Mouse (Mus musculus): ENCODE data around the gene Cand1. TPM values are rescaled to one million over a fixed set of nuclear protein-coding genes. Genes with fewer than 3 reads are reported as not detected.
A peak's percentile ranks its signal among the peaks of the same experiment; 100 is the strongest.

The Cand1 gene
- total and polyA plus RNA-seq, 3 experiments, result 13.7 to 42.7 (median 40.7) TPM

- Histone ChIP-seq H3K36me3 (ENCODE audit: control insufficient read depth, insufficient read depth, low read length) (peaks cover 3% of the 10 kb centered on the region), H3K27me3 (ENCODE audit: control insufficient read depth, insufficient read depth, low read length) (no peaks in the 10 kb centered on the region), H3K4me1 (ENCODE audit: control insufficient read depth, insufficient read depth, low read length) (peaks cover 4% of the 10 kb centered on the region; the same call in 1 of the 2 replicates), H3K9ac (ENCODE audit: low read depth, low read length) (peak overlapping the region; percentile 95), H3K79me2 (replicated peaks; ENCODE audit: control insufficient read depth, insufficient read depth, low read length) (peaks cover 1% of the 10 kb centered on the region; the same call in 1 of the 2 replicates), H3K27ac (peak overlapping the region; percentile 99), H3K4me3 (peak overlapping the region; percentile 89)
- under 1% methylated on average over 36 of the region's 37 CpGs for WGBS
- no peak for TF ChIP-seq POLR2A (IDR thresholded peaks at IDR 0.05; ENCODE audit: insufficient read depth, low read depth, low read length)
- TF ChIP-seq CTCF (IDR thresholded peaks at IDR 0.05), result no peak
- no peak for TF ChIP-seq EP300 (IDR thresholded peaks at IDR 0.05; ENCODE audit: insufficient read depth, low read depth, low read length)
- intact Hi-C loops (cut with DNase I), result loop anchor here (5.0 kb wide), 1 partner anchor 47 kb away; no protein-coding TSS in a partner anchor
- no peak for DNase-seq
Measured at GRCm38 (mm10) chr10:119239633-119239968, 254 bp downstream of the Cand1 start.

DNA sequence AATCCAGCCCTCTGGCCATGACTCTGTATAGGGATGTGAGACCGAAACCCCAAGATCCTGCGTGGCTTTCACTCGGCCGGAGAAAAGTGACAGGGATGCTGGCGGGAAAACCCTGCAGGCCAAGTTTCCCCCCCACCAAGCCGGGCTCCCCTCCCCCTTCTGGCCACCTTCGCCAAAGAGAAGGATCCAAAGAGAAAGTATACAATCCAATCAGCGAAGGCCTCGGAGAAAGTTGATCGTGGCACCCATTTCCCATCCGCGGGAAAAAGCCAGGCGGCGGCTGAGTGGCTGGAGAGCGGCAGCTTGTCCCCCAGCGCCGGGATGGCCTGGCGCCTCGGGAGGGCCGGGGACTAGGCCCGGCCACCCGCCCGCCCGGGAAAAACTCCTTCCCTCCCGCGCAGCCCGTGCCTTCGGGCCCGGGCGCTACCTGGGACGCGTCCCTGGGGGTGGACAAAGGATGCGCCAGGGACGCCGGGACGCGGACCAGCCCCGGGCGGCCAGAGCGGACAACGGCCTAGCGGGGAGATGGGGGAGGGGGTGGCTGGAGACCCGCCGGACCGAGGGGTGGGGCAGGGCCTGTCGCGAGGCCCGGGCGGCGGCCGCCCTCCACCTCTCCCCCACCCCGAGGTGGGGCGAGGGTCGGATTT is 747 bp downstream of the Cand1 start:
- Histone ChIP-seq H3K9ac (ENCODE audit: low read depth, low read length) (peak overlapping the region; percentile 95), H3K27ac (peak overlapping the region; percentile 99), H3K27me3 (ENCODE audit: control insufficient read depth, insufficient read depth, low read length) (no peaks in the 10 kb centered on the region), H3K4me1 (ENCODE audit: control insufficient read depth, insufficient read depth, low read length) (peaks cover 4% of the 10 kb centered on the region; the same call in 1 of the 2 replicates), H3K79me2 (replicated peaks; ENCODE audit: control insufficient read depth, insufficient read depth, low read length) (peaks cover 4% of the 10 kb centered on the region; the same call in 1 of the 2 replicates), H3K36me3 (ENCODE audit: control insufficient read depth, insufficient read depth, low read length) (peaks cover 3% of the 10 kb centered on the region), H3K4me3 (peak overlapping the region; percentile 89)
- intact Hi-C loops (cut with DNase I), result loop anchor here (5.0 kb wide), 1 partner anchor 47 kb away; no protein-coding TSS in a partner anchor
- TF ChIP-seq EP300 (IDR thresholded peaks at IDR 0.05; ENCODE audit: insufficient read depth, low read depth, low read length) (no peak), POLR2A (IDR thresholded peaks at IDR 0.05; ENCODE audit: insufficient read depth, low read depth, low read length) (no peak), CTCF (IDR thresholded peaks at IDR 0.05) (no peak)
- peak in 1 of 2 experiments; percentile 66 for DNase-seq
- under 1% methylated on average over 51 of the region's 54 CpGs for WGBS

GRCm38 (mm10) chr10:119231526-119231925 is 8.3 kb downstream of the Cand1 start:
- DNase-seq, result no peak
- Histone ChIP-seq H3K4me3 (no peak overlapping the region), H3K27me3 (ENCODE audit: control insufficient read depth, insufficient read depth, low read length) (no peaks in the 10 kb centered on the region), H3K79me2 (replicated peaks; ENCODE audit: control insufficient read depth, insufficient read depth, low read length) (peaks cover 13% of the 10 kb centered on the region), H3K27ac (no peak overlapping the region), H3K9ac (ENCODE audit: low read depth, low read length) (no peak overlapping the region), H3K4me1 (ENCODE audit: control insufficient read depth, insufficient read depth, low read length) (peaks cover 13% of the 10 kb centered on the region), H3K36me3 (ENCODE audit: control insufficient read depth, insufficient read depth, low read length) (peaks cover 5% of the 10 kb centered on the region)
- intact Hi-C loops (cut with DNase I), result no loop called here
- 73% methylated on average over 5 of the region's 5 CpGs for WGBS
- no peak for TF ChIP-seq POLR2A (IDR thresholded peaks at IDR 0.05; ENCODE audit: insufficient read depth, low read depth, low read length)

DNA sequence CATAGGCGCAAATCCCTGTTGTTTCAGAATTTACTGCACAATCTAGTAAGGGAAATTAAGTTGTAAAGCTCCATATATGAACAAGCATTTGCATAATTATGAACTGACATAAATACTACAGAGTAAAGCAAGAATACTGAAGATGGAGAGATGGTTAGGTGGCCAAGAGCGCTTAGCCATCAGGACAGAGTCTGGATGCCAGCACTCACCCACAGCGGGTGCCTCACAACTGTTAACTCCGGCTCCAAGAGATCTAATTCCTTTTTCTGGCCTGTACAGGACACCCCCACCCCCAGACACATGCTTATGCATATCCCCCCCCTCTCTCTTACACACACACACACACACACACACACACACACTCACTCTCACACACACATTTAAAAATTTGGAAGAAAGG is 9.2 kb downstream of the Cand1 start:
- no peak for DNase-seq
- Histone ChIP-seq H3K27me3 (ENCODE audit: control insufficient read depth, insufficient read depth, low read length) (no peaks in the 10 kb centered on the region), H3K36me3 (ENCODE audit: control insufficient read depth, insufficient read depth, low read length) (peaks cover 5% of the 10 kb centered on the region), H3K9ac (ENCODE audit: low read depth, low read length) (no peak overlapping the region), H3K4me3 (no peak overlapping the region), H3K79me2 (replicated peaks; ENCODE audit: control insufficient read depth, insufficient read depth, low read length) (peaks cover 13% of the 10 kb centered on the region), H3K4me1 (ENCODE audit: control insufficient read depth, insufficient read depth, low read length) (peaks cover 13% of the 10 kb centered on the region), H3K27ac (no peak overlapping the region)
- WGBS, result 43% methylated on average over 4 of the region's 4 CpGs
- intact Hi-C loops (cut with DNase I), result no loop called here
- TF ChIP-seq POLR2A (IDR thresholded peaks at IDR 0.05; ENCODE audit: insufficient read depth, low read depth, low read length) (no peak), EP300 (IDR thresholded peaks at IDR 0.05; ENCODE audit: insufficient read depth, low read depth, low read length) (no peak), CTCF (IDR thresholded peaks at IDR 0.05) (no peak)

- no peak for DNase-seq
- Histone ChIP-seq H3K79me2 (replicated peaks; ENCODE audit: control insufficient read depth, insufficient read depth, low read length) (peaks cover 13% of the 10 kb centered on the region), H3K27ac (no peak overlapping the region)
Measured at GRCm38 (mm10) chr10:119230074-119230669, 9.7 kb downstream of the Cand1 start.

DNA sequence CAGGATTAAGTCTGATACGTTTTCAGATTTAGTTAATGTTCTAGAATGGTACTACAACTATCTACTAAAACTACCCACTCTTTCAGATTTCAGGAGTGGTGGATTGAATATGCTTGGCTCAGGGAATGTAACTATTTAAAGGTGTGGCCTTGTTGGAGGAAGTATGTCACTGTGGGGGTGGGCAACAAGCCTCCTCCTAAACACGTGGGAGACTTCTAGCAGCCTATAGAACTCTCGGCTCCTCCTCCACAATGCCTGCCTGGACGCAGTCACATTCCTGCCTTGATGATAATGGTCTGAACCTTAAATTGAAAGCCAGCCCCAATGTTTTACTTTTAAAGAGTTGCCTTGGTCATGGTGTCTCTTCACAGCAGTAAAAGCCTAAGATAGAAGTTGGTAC is 16.2 kb downstream of the Cand1 start:
- Histone ChIP-seq H3K4me1 (ENCODE audit: control insufficient read depth, insufficient read depth, low read length) (peaks cover 8% of the 10 kb centered on the region), H3K4me3 (no peak overlapping the region), H3K36me3 (ENCODE audit: control insufficient read depth, insufficient read depth, low read length) (peaks cover 4% of the 10 kb centered on the region), H3K79me2 (replicated peaks; ENCODE audit: control insufficient read depth, insufficient read depth, low read length) (peaks cover 2% of the 10 kb centered on the region; the same call in 1 of the 2 replicates), H3K27me3 (ENCODE audit: control insufficient read depth, insufficient read depth, low read length) (no peaks in the 10 kb centered on the region), H3K27ac (no peak overlapping the region), H3K9ac (ENCODE audit: low read depth, low read length) (no peak overlapping the region)
- WGBS, result 60% methylated on average over 4 of the region's 4 CpGs
- intact Hi-C loops (cut with DNase I), result no loop called here
- TF ChIP-seq EP300 (IDR thresholded peaks at IDR 0.05; ENCODE audit: insufficient read depth, low read depth, low read length) (no peak), POLR2A (IDR thresholded peaks at IDR 0.05; ENCODE audit: insufficient read depth, low read depth, low read length) (no peak), CTCF (IDR thresholded peaks at IDR 0.05) (no peak)
- DNase-seq, result no peak

More at GRCm38 (mm10) chr10:119230074-119230669, 9.7 kb downstream of the Cand1 start:
- WGBS, result 43% methylated on average over 5 of the region's 5 CpGs
- TF ChIP-seq EP300 (IDR thresholded peaks at IDR 0.05; ENCODE audit: insufficient read depth, low read depth, low read length) (no peak), POLR2A (IDR thresholded peaks at IDR 0.05; ENCODE audit: insufficient read depth, low read depth, low read length) (no peak), CTCF (IDR thresholded peaks at IDR 0.05) (no peak)
- Histone ChIP-seq H3K4me3 (no peak overlapping the region), H3K9ac (ENCODE audit: low read depth, low read length) (no peak overlapping the region), H3K27me3 (ENCODE audit: control insufficient read depth, insufficient read depth, low read length) (no peaks in the 10 kb centered on the region), H3K4me1 (ENCODE audit: control insufficient read depth, insufficient read depth, low read length) (peaks cover 13% of the 10 kb centered on the region), H3K36me3 (ENCODE audit: control insufficient read depth, insufficient read depth, low read length) (peaks cover 5% of the 10 kb centered on the region)
- intact Hi-C loops (cut with DNase I), result no loop called here

Measured in heart, adult 2 months (tissue).